ENCODE assay signal across 10 mouse cellular contexts in genomic region chr14:104676810-104677209, GRCm38 (mm10).
DNase-seq lines count a peak whose midpoint lies in the region; ATAC-seq and TF ChIP-seq lines count a peak whose summit lies in the region.
"Had no signal": no experiment of that assay in that cellular context is flagged by ENCODE, and none has a peak within 500 bp of the region (broad histone marks: within the 10 kb centered on the region; RNA-seq: fewer than 3 reads in every experiment).

No protein-coding gene starts in this region.

- WGBS in forebrain, postnatal 0 days = 8% methylated on average over 7 of the region's 7 CpGs
- WGBS in midbrain, embryonic 13.5 days = 7% methylated on average over 7 of the region's 7 CpGs

- no peak overlapping the region for H3K9ac ChIP-seq in forebrain, postnatal 0 days
- no peak overlapping the region for H3K9ac ChIP-seq in midbrain, embryonic 13.5 days (replicated peaks)
- H3K9ac ChIP-seq: liver, embryonic 13.5 days had no signal

- no peaks in the 10 kb centered on the region for H3K9me3 ChIP-seq in forebrain, postnatal 0 days (ENCODE audit: low read length)
- no peaks in the 10 kb centered on the region for H3K9me3 ChIP-seq in midbrain, embryonic 13.5 days
- H3K9me3 ChIP-seq: liver, embryonic 13.5 days had no signal

- no peak for DNase-seq in cerebellum, adult 11 months
- peak; percentile 9 for DNase-seq in Muller cell, postnatal 12 days (ENCODE audit: inconsistent ontology term)
- DNase-seq in forebrain, postnatal 0 days = no peak
- DNase-seq in gastrocnemius, postnatal 4 days (ENCODE audit: low spot score in 2 of 2) = no peak
- DNase-seq in right cerebral cortex, adult 18-20 months = no peak
- DNase-seq: gastrocnemius, postnatal 36 days; liver, embryonic 13.5 days had no signal

- H3K4me1 ChIP-seq in forebrain, postnatal 0 days (ENCODE audit: insufficient read depth) = no peaks in the 10 kb centered on the region
- peaks cover 12% of the 10 kb centered on the region for H3K4me1 ChIP-seq in midbrain, embryonic 13.5 days (replicated peaks)
- H3K4me1 ChIP-seq: liver, embryonic 13.5 days had no signal

- no peak overlapping the region for H3K27ac ChIP-seq in forebrain, postnatal 0 days (ENCODE audit: low read depth, low read length)
- peak overlapping the region; percentile 51; the same call in 1 of the 2 replicates for H3K27ac ChIP-seq in midbrain, embryonic 13.5 days
- H3K27ac ChIP-seq: liver, embryonic 13.5 days had no signal

- no peak overlapping the region for H3K4me2 ChIP-seq in forebrain, postnatal 0 days (ENCODE audit: low read depth)
- no peak overlapping the region; the same call in 1 of the 2 replicates for H3K4me2 ChIP-seq in midbrain, embryonic 13.5 days (replicated peaks)
- H3K4me2 ChIP-seq: liver, embryonic 13.5 days had no signal

- no peaks in the 10 kb centered on the region for H3K27me3 ChIP-seq in forebrain, postnatal 0 days (ENCODE audit: insufficient read depth, low read length)
- H3K27me3 ChIP-seq in midbrain, embryonic 13.5 days = no peaks in the 10 kb centered on the region
- H3K27me3 ChIP-seq: liver, embryonic 13.5 days had no signal

- peak; percentile 36; the same call in 1 of the 2 replicates for ATAC-seq in cerebellum, adult (ENCODE audit: insufficient number of reproducible peaks, low FRiP score, low TSS enrichment)
- peak; percentile 23; the same call in 1 of the 2 replicates for ATAC-seq in forebrain, postnatal 0 days
- ATAC-seq in midbrain, embryonic 13.5 days = peak; percentile 95
- no peak for ATAC-seq in megakaryocyte, adult 5-6 weeks (ENCODE audit: poor library complexity, severe bottlenecking)

- no peaks in the 10 kb centered on the region for H3K36me3 ChIP-seq in forebrain, postnatal 0 days (ENCODE audit: insufficient read depth)
- no peaks in the 10 kb centered on the region for H3K36me3 ChIP-seq in midbrain, embryonic 13.5 days
- H3K36me3 ChIP-seq: liver, embryonic 13.5 days had no signal

- H3K4me3 ChIP-seq in forebrain, postnatal 0 days (ENCODE audit: low read depth, low read length) = no peak overlapping the region
- H3K4me3 ChIP-seq in midbrain, embryonic 13.5 days (replicated peaks) = no peak overlapping the region
- H3K4me3 ChIP-seq: liver, embryonic 13.5 days had no signal

- no peak for TF ChIP-seq CTCF in forebrain, postnatal 0 days (IDR thresholded peaks at IDR 0.05; ENCODE audit: low read depth)
